Mouse (Mus musculus) mesoderm, embryonic 11.5 days (tissue): ENCODE results near the gene Zscan10.
"Not testable (repeated sequence)": the region's sequence is repeated elsewhere in the genome, so short reads cannot be mapped to it uniquely, and the experiment has no call there.

Source experiments
- DNase-seq: peaks from one replicate; pipeline ENCODE4 v3.0.0-alpha.2; 2012; ENCODE audit warnings: low read depth, low spot score

The Zscan10 gene

DNA sequence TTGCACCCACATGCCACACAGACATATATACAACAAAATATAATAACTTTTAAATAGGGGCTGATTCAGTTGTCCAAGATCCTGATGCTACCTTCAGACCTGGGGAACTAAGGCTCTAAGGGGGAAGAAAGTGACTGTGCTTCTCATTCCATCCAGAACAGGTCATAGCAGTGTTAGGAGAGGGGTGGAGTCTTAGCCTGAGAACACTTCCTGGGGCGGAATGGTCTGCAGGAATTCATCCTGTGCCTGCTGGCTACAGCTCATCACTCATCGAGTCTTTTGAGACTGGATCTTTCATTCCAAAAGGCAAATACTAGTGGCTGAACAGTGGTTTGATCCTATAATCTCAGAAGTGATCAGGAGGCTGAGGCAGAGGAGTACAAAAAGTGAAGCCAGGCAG, 13.4 kb upstream of the Zscan10 start:
- no peak for DNase-seq

- peak; percentile 97 for DNase-seq
Observed at GRCm38 (mm10) chr17:23592208-23592925, 8.3 kb upstream of the Zscan10 start.

GRCm38 (mm10) chr17:23592926-23593300, 7.7 kb upstream of the Zscan10 start:
- no peak for DNase-seq

GRCm38 (mm10) chr17:23595139-23595538, 5.5 kb upstream of the Zscan10 start:
- not testable (repeated sequence) for DNase-seq

DNA sequence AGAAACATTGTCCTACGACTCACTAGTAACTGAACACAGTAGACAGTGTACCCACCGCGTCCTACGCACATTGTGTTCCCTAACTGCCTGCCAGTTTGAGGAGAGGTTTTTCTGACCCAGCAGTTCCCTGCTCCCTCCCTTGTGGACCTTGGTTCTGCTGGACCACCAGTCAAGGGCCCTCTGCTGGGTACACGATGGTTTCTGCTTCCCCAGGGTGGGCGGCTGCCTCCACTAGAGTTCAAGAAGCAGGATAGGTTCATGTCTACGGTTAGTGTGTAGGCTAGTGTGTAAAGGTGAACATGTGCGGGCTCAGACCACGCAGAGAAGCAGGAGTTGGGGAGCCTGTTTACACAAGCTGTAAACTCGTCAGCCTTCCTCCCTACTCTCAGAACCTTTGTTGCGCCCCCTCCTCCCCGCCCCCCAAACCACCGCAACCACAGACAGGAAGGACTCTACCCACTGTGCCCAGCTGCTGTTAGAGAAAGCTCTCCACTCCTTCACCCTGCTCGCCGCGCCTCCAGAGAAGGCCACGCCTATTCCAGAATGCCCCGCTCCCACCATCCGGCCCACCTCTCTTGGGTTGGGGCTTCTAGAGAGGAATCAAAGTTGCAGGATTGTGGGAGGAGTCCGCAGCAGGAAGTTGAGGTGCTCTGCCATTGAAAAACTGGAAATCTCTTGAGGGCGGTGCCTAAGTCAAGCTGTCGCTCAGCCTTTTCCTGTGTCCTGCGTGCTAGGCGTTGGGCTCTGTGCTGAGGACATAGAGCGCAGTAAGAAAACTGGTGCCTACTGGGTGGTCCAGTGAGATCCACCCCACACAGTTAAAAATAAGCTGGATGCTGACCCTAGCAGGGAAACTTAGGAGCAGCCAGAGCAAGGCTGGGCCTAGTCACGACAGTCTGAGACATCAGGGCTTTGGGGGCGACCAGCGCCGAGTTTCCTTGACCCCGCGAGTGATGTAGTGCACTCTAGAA, 1.8 kb upstream of the Zscan10 start, which contains the start of gene Zfp13:
Gene Zfp13 (minus strand): TSS at position 906 of the 971 bp plus-strand sequence.
- DNase-seq = peak; percentile 93

GRCm38 (mm10) chr17:23599605-23600063, 1.0 kb upstream of the Zscan10 start:
- no peak for DNase-seq

DNA sequence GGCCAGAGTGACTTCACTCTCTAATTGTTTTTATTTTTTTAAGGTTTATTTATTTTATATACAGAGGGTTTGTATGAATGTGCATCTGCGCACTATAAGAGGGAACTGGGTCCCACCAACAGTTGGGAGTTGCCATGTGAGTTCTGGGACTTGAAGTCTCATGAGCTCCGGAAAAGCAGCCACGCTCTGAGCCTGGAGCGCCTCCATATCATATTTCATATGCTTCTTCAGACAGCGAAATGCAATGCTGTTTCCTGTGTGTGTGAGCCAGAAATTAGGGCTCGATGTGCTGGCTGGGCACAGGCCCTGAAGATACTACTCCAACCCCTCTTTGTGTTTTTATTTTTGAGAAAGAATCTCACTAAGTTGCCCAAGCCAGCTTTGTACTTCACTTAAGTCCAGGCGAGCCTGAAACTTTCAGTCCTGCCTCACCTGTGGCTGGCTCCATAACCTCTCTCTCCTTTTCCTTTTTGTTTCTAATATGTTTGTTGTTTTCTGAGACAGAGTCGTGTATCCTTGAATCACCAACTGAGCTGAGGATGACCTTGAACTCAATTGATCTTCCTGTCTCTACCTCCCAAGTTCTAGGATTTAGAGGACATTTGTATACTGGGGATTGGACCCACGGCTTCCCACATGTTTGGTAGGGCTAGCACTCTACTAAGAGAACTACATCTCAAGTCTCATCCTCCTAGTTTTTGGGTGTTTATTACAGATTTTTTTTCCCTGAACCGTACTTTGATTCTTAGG, 1.4 kb downstream of the Zscan10 start:
- DNase-seq = no peak

GRCm38 (mm10) chr17:23603077-23603476, 2.4 kb downstream of the Zscan10 start:
- DNase-seq = no peak

- peak; percentile 51 for DNase-seq
Observed at GRCm38 (mm10) chr17:23603542-23603941, 2.9 kb downstream of the Zscan10 start.

DNA sequence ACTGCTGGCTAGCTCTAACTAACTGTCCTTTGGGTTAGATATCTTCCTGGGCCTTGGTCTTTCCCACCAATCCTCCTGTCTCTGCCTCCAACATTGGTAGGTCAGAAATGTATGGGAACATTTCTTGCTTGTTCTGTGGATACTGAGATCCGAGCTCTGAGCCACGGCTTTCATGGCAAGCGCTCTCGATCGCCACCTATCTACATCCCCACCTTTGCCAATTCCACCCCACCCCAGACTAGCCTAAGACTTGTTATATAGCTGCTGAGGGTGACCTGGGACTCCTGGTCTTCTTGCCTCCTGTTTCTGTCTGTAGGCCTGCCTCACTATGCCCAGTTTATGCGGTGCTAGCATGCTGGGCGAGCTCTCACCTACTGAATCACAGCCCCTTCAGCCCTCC, 3.7 kb downstream of the Zscan10 start:
- DNase-seq = no peak

DNA sequence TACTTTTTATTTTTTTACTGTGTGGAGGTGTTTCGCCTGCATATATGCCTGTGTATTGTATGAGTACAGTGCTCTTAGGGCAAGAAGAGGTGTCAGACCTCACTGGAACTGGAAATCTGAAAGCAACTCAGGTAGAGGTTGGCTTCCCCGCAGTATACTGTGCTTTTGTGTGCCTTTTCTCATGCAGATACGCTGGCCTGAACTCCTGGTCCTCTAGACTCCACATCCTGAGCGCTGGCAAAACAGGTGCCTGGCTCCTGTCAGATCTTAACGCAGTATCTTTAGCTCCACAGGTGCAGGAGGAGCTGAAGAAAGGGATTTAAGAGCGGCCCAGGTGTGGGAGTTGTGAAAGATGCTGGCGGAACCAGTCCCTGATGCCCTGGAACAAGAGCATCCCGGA, 4.6 kb downstream of the Zscan10 start:
- no peak for DNase-seq

DNA sequence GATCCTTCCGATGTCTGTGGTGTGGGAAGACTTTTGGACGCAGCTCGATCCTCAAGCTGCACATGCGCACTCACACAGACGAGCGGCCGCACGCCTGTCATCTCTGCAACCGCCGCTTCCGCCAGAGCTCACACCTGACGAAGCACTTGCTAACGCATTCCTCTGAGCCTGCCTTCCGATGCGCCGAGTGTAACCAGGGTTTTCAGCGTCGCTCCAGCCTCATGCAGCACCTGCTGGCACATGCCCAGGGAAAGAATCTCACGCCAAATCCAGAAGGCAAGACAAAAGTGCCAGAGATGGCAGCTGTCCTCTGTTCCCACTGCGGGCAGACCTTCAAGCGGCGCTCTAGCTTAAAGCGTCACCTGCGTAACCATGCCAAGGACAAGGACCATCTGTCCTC, 9.0 kb downstream of the Zscan10 start:
- DNase-seq = no peak

DNA sequence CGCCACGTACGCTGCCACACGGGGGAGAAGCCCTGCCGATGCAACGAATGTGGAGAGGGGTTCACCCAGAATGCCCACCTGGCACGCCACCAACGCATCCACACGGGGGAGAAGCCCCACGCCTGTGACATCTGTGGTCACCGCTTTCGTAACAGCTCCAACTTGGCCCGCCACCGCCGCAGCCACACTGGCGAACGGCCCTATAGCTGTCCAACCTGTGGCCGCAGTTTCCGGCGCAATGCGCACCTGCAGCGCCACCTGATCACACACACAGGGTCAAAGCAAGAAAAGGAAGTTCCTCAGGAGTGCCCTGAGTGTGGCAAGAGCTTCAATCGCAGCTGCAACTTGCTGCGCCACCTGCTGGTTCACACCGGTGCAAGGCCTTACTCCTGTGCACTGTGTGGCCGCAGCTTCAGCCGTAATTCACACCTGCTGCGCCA, 9.7 kb downstream of the Zscan10 start:
- DNase-seq = no peak

- DNase-seq = no peak
Observed at GRCm38 (mm10) chr17:23617087-23617486, 16.4 kb downstream of the Zscan10 start.

DNA sequence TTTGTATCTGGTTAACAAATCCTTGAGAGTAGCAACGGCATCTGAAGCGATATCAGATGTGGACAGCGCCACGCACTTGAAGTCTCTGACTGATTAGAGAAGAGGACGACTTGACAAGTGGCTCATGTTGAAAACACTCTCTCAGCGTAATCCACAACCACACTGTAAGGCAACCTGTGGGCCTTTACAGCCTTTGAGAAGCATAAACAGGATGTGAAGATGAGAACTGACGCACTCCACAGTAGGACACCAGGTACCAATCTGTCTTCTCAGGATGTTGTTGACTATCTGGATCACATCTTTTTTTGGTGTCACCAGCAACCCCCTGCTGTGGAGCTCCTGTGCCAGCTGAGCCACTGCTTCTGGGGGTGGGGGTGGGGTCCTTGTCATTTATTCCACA, 19.7 kb downstream of the Zscan10 start:
- DNase-seq = no peak

DNA sequence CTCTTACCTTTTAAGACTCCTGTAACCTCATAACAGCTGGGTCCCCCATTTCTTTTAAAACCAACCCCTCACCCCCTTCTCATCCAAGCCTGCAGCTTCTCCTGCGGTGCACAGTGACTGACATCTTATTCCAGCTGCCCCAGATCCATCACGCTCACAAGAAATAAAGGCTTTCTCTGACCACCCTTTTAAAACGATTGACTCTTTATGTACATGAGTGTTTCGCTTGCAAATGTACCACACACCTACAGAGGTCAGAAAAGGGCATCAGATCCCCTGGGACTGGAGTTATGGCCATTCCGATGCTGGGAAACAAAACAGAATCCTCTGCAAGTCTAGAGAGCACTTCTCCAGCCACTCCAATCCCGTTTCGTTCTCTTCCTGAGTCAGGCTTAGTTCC, 27.2 kb downstream of the Zscan10 start:
- no peak for DNase-seq

- peak; percentile 82 for DNase-seq
Observed at GRCm38 (mm10) chr17:23630195-23631020, 29.8 kb downstream of the Zscan10 start.

DNA sequence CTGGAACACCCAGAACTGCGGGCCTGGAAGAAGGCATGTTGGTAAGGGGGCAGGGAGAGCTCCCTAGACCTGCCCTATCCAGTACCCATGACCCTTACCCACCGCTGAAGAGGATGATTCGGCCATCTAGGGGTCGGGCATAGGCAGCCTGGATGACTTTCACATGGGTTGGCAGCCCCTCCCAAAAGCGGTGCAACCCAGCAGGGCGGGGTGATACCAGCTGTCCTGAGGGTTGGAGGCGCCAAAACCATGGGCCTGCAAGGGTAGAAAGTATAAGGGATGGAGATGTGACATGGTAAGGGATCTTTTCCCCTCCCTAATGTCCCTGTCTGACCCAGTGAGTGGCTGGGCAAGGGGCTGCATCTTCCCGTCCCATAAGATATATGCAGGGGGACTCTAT, 30.6 kb downstream of the Zscan10 start:
- no peak for DNase-seq

GRCm38 (mm10) chr17:23644613-23645495, 44.2 kb downstream of the Zscan10 start, which contains the start of gene Mmp25:
Gene Mmp25, minus strand, starts transcription at chr17:23645277.
- DNase-seq = peak; percentile 30

DNA sequence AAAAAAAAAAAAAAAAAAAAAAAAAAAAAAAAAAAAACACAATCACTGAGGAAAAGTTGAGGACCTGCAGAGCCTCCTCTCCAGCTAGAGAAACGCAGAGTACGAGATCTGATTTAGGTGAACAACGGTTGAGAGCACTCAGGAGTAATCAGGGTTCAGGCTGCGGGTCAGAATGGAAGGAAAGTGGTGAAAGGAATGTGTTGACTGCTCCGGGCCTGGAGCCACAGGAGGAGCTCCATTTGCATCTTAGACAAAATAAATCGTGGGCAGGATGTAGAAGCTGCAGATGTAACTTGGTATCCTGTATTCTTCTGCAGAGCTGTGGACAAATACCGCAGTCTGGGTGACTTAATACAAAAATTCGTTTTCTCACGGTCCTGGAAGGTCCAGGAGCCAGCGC, 45.2 kb downstream of the Zscan10 start:
- no peak for DNase-seq
